Mouse (Mus musculus): ENCODE data around the gene Gpt2. TPM values are rescaled to one million over a fixed set of nuclear protein-coding genes. Genes with fewer than 3 reads are reported as not detected.

Gpt2 gene
- polyA plus RNA-seq, 1 experiment from 2014 or later, result 39.3 TPM

DNA sequence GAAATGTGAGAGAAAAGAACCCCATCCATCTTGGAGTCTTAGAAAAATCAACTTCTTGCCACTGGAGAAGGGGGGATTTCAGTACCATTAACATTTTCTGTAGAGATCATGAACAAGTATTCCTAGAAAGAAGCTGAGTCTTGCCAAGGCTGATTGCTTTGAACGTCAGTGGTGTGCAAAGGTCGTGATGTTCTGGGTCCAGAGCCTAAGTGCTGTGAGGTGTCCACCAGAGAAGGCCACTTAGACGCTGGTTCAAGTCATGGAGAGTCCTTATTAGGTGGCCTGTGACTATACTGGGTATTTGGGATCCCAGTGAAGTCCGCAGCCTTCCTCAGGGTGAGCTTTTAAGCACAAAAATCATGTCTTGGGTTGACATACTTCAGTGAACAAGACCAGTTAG is 26.3 kb upstream of the Gpt2 start:
- Histone ChIP-seq H3K4me2 (no peak overlapping the region), H3K36me3 (replicated peaks) (no peaks in the 10 kb centered on the region), H3K27ac (no peak overlapping the region), H3K9ac (no peak overlapping the region), H3K9me3 (no peaks in the 10 kb centered on the region), H3K4me3 (no peak overlapping the region), H3K27me3 (replicated peaks) (no peaks in the 10 kb centered on the region), H3K4me1 (no peaks in the 10 kb centered on the region)
- WGBS, result 83% methylated on average over 4 of the region's 4 CpGs
- no peak for ATAC-seq (replicated peaks)

DNA sequence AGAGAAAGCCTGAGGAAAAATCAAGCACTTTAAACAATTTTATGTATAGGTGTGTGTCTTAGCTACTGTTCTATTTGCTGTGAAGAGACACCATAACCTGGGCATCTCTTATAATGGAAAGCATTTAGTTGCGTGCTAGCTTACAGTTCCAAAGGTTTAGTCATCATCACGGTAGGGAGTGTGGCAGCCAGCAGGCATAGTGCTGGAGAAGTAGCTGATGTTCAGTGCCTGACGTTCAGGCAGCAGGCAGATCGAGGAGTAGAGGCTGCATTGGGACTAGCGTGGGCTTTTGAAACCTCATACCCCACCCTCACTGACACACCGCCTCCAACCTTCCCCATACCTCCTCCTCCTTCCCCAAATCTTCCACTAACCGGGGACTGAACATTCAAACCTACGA is 21.6 kb upstream of the Gpt2 start:
- WGBS, result 85% methylated on average over 8 of the region's 8 CpGs
- no peak overlapping the region for H3K4me3 ChIP-seq
- no peaks in the 10 kb centered on the region for H3K27me3 ChIP-seq (replicated peaks)
- no peaks in the 10 kb centered on the region for H3K9me3 ChIP-seq
- no peak overlapping the region for H3K27ac ChIP-seq
- H3K9ac ChIP-seq, result no peak overlapping the region
- ATAC-seq (replicated peaks), result no peak
- H3K4me2 ChIP-seq, result no peak overlapping the region
- H3K4me1 ChIP-seq, result no peaks in the 10 kb centered on the region
- H3K36me3 ChIP-seq (replicated peaks), result no peaks in the 10 kb centered on the region

DNA sequence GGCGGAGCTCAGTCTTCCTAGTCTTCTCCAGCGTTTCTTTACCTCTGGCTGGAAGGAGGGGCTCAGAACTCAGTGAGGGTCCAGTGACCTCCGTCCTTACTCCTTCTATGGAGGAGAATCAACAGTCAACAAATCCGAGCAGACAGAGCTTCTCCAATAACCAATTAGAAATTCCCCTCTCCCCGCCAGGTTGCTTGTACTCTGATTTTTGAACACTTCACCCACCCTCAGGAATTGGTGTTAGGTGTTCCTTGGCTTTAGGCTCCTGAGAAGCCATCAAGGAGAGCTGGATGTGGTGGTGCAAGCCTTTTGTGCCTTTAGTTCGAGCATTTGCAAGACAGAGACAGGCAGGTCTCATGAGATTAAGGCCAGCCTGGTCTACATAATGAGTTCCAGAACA is 19.6 kb upstream of the Gpt2 start:
- no peak overlapping the region for H3K4me2 ChIP-seq
- no peak overlapping the region for H3K27ac ChIP-seq
- no peaks in the 10 kb centered on the region for H3K27me3 ChIP-seq (replicated peaks)
- no peaks in the 10 kb centered on the region for H3K9me3 ChIP-seq
- no peak for ATAC-seq (replicated peaks)
- WGBS, result 72% methylated on average over 6 of the region's 6 CpGs
- no peak overlapping the region for H3K4me3 ChIP-seq
- no peaks in the 10 kb centered on the region for H3K4me1 ChIP-seq
- H3K36me3 ChIP-seq (replicated peaks), result no peaks in the 10 kb centered on the region
- H3K9ac ChIP-seq, result no peak overlapping the region

DNA sequence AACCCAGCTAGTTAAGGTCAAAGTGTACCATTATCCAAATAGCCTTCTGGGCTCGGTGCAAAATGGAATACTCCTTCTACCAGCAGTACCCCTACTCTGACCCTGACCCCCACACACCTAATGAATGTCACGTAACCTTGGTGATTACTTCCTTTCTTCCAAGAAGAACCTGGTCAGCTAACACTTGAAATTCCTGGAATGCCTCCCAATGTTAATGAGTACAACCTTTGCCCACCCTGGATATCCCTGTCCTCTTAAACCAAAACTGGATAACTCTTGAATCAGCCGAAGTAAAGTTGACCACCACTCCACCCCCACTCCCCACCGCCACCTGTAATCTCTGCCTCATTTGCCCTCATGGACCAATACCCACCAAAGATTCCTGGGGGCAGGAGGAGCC is 19.1 kb upstream of the Gpt2 start:
- Histone ChIP-seq H3K27me3 (replicated peaks) (no peaks in the 10 kb centered on the region), H3K4me3 (no peak overlapping the region), H3K4me2 (no peak overlapping the region), H3K9me3 (no peaks in the 10 kb centered on the region), H3K36me3 (replicated peaks) (no peaks in the 10 kb centered on the region), H3K9ac (no peak overlapping the region), H3K4me1 (no peaks in the 10 kb centered on the region), H3K27ac (no peak overlapping the region)
- no peak for ATAC-seq (replicated peaks)
- WGBS, result 89% methylated on average over 4 of the region's 4 CpGs

DNA sequence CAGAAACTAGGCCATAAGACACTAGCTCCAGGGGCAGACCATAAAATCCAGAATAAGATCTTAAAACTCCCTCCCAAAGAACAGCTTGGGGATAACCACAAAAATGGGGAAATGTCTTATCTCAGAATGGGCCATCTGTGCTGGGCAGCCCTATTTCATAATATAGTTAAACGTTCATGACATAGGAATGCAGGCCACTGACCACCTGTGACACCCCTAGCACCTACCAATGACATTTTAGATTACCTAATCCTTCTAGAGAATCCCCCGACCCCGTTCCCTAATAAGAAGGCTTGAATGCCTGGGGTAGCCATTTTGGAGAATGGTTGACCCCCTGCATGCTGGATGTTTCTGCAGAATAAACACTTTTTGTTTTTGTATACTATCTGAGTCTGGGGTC is 17.5 kb upstream of the Gpt2 start:
- ATAC-seq (replicated peaks), result no peak
- Histone ChIP-seq H3K36me3 (replicated peaks) (no peaks in the 10 kb centered on the region), H3K27me3 (replicated peaks) (no peaks in the 10 kb centered on the region), H3K4me3 (no peak overlapping the region), H3K4me1 (no peaks in the 10 kb centered on the region), H3K27ac (no peak overlapping the region), H3K4me2 (no peak overlapping the region), H3K9ac (no peak overlapping the region), H3K9me3 (no peaks in the 10 kb centered on the region)
- 89% methylated on average over 3 of the region's 3 CpGs for WGBS

DNA sequence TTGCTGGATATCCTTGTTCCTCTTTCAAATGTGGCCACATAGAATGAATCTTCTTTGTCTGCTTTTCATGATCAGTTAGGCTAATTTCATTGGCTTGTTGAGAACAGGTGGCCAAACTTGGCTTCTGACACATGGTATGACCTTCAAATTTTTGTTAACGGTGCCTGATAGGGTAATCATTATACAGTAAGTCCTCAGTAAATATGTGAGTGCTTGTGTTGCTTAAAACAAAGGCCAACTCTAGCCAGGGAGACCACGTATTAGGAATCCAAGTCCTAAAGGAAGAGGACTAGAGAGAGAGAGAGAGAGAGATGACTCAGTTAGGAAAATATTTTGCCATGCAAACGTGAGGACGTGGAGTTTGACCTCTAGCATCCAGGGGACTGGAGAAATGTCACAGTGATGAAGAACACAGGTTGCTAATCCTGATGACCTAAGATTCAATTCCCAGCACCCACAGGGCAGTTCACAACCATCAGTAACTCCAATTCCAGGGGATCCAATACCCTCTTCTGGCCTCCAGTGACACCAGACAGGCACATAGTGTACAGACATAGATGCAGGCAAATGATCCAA is 15.3 kb upstream of the Gpt2 start:
- no peak for ATAC-seq (replicated peaks)
- Histone ChIP-seq H3K9ac (no peak overlapping the region), H3K36me3 (replicated peaks) (no peaks in the 10 kb centered on the region), H3K4me1 (no peaks in the 10 kb centered on the region), H3K9me3 (no peaks in the 10 kb centered on the region), H3K27ac (no peak overlapping the region), H3K27me3 (replicated peaks) (no peaks in the 10 kb centered on the region), H3K4me2 (no peak overlapping the region), H3K4me3 (no peak overlapping the region)
- 74% methylated on average over 4 of the region's 4 CpGs for WGBS

DNA sequence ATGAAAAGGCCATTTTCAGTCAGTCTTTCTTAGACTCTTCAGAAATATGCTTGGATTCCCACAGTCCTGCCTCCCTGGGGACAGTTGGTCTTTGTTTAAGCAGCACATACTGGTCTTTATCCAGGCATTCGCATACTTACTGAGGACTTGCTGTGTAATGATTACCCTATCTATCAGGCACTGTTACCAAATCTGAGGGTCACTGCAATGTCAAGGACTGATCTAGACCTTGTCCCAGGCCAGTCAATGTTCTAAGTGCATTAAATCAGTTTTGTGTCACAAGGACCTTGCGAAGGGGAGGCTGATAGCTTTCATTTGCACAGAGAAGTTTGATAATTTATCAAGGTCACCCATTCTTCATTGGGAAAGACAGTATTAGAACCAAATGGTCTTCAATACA is 14.0 kb upstream of the Gpt2 start:
- H3K27ac ChIP-seq, result no peak overlapping the region
- no peaks in the 10 kb centered on the region for H3K9me3 ChIP-seq
- H3K4me1 ChIP-seq, result no peaks in the 10 kb centered on the region
- H3K9ac ChIP-seq, result no peak overlapping the region
- no peak overlapping the region for H3K4me2 ChIP-seq
- WGBS, result 91% methylated on average over 2 of the region's 2 CpGs
- ATAC-seq (replicated peaks), result no peak
- no peaks in the 10 kb centered on the region for H3K27me3 ChIP-seq (replicated peaks)
- no peaks in the 10 kb centered on the region for H3K36me3 ChIP-seq (replicated peaks)
- H3K4me3 ChIP-seq, result no peak overlapping the region

DNA sequence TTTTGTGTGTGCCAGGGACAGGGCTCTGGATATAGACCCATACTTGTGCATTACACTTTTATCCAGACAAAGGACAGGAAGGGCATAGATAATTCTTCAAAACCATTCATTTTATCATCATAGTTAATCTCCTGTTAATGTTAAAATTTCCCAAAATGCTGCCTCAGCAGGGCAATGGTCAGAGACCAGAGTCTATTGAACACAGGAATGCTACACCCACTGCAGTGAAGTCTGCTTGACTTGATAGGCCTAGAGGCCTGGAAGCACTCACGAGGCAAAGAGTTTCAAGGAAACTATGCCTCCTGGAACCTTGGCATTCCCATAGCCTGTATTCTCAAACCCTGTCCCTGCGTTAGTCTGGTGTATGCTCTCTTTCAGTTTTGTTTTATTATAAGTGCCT is 12.7 kb upstream of the Gpt2 start:
- 80% methylated on average over 2 of the region's 2 CpGs for WGBS
- Histone ChIP-seq H3K27ac (no peak overlapping the region), H3K4me2 (no peak overlapping the region), H3K27me3 (replicated peaks) (no peaks in the 10 kb centered on the region), H3K36me3 (replicated peaks) (no peaks in the 10 kb centered on the region), H3K4me3 (no peak overlapping the region), H3K9ac (no peak overlapping the region), H3K4me1 (no peaks in the 10 kb centered on the region), H3K9me3 (no peaks in the 10 kb centered on the region)
- no peak for ATAC-seq (replicated peaks)

DNA sequence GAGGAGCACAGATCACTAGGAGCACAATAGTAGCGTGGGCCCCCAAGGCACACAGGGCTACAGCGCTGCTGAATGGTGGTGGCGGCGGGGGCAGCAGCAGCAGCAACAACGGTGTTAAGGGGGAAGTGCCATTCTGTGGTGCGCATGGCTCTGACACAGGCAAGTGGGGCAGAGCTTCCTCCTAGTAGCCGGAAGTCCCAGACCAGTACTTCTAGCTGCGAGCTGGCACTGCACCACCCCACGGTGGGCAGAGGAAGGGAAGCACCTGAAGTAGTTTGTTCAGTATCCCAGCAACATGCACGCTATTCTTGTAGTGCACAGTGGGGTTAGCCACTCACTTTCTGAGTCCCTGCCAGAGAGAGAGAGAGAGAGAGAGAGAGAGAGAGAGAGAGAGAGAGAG is 10.5 kb upstream of the Gpt2 start:
- H3K4me2 ChIP-seq, result peak overlapping the region; percentile 29
- H3K9me3 ChIP-seq, result no peaks in the 10 kb centered on the region
- no peak overlapping the region for H3K4me3 ChIP-seq
- 34% methylated on average over 10 of the region's 10 CpGs for WGBS
- H3K36me3 ChIP-seq (replicated peaks), result no peaks in the 10 kb centered on the region
- ATAC-seq (replicated peaks), result no peak
- no peaks in the 10 kb centered on the region for H3K4me1 ChIP-seq
- H3K27ac ChIP-seq, result no peak overlapping the region
- H3K27me3 ChIP-seq (replicated peaks), result no peaks in the 10 kb centered on the region
- H3K9ac ChIP-seq, result no peak overlapping the region

DNA sequence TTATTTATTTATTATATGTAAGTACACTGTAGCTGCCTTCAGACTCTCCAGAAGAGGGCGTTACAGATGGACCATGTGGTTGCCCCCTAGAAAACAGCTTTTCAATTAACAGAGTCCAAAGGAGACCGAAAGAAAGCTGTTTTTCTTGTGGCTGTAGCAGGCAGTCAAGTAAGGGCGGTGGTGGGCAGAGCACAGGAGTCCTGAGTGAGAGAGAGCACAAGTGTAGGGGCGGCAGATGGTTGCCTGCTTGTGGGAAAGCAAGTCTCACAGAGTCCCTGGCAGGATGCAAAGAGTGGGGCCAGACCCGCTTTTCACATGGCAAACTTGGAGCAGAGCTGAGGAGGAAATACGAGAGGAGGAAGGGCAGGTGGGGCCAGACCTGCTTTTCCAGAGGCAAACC is 9.9 kb upstream of the Gpt2 start:
- Histone ChIP-seq H3K36me3 (replicated peaks) (no peaks in the 10 kb centered on the region), H3K4me3 (no peak overlapping the region), H3K9ac (no peak overlapping the region), H3K27ac (no peak overlapping the region), H3K4me1 (no peaks in the 10 kb centered on the region), H3K4me2 (no peak overlapping the region), H3K27me3 (replicated peaks) (no peaks in the 10 kb centered on the region), H3K9me3 (no peaks in the 10 kb centered on the region)
- ATAC-seq (replicated peaks), result no peak
- 70% methylated on average over 6 of the region's 6 CpGs for WGBS

DNA sequence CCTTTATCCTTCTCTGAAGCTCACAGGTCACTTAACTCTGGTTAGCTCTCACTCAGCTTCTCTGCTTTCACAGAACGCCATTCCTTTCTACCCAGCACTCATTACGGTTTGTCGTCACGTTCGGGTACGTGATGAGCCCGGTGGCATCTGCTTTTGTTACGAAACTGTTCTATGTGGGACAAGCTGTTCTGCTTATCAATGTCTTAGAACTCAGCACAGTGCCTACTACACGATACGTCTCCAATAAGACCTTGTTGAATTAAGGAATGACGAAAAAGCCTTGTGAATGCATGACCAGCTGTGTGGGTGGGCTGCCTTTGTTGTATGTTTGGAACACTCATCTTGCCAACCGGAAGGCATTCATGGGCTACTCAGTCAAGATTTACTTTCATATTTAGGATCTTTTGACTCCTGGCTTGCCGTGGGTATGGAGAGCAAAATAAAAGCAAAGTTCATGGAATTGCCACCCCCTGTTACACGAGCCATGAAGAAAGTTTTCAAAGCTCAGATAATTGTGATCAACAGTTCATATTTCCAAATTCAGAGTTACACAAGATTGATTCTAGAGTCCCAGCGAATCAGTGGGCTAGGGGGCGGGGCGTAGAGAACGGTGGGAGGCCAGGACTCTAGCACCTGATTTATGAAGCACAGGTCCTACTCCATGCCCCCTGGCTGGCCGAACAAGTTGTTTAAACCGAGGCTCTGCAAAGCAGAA is 4.3 kb upstream of the Gpt2 start:
- H3K27ac ChIP-seq, result no peak overlapping the region
- no peaks in the 10 kb centered on the region for H3K36me3 ChIP-seq (replicated peaks)
- WGBS, result 70% methylated on average over 20 of the region's 20 CpGs
- no peak for ATAC-seq (replicated peaks)
- H3K4me1 ChIP-seq, result peaks cover 4% of the 10 kb centered on the region
- no peak overlapping the region for H3K4me2 ChIP-seq
- H3K27me3 ChIP-seq (replicated peaks), result no peaks in the 10 kb centered on the region
- H3K4me3 ChIP-seq, result no peak overlapping the region
- H3K9me3 ChIP-seq, result no peaks in the 10 kb centered on the region
- H3K9ac ChIP-seq, result no peak overlapping the region

DNA sequence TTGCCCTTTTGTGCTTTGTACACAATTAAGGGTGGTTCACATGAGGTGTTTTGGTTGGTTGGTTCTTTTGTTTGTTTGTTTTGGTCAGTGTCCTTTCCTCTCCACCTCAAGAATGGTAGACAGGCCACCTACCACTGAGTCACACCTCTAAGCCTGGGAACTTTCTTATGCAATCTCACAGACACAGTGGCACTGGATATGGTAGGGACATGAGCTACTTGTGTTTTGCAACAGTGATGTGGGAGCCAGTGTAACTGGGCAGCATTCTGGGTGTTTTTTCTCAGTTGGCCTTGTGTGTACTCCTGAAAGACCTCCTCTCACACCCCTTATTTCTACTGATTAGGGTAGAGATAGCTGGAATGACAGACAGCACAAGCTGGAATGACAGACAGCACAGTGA is 3.7 kb upstream of the Gpt2 start:
- Histone ChIP-seq H3K9ac (no peak overlapping the region), H3K27me3 (replicated peaks) (no peaks in the 10 kb centered on the region), H3K4me1 (peaks cover 9% of the 10 kb centered on the region), H3K9me3 (no peaks in the 10 kb centered on the region), H3K4me3 (no peak overlapping the region), H3K36me3 (replicated peaks) (no peaks in the 10 kb centered on the region), H3K4me2 (no peak overlapping the region), H3K27ac (no peak overlapping the region)
- no peak for ATAC-seq (replicated peaks)

DNA sequence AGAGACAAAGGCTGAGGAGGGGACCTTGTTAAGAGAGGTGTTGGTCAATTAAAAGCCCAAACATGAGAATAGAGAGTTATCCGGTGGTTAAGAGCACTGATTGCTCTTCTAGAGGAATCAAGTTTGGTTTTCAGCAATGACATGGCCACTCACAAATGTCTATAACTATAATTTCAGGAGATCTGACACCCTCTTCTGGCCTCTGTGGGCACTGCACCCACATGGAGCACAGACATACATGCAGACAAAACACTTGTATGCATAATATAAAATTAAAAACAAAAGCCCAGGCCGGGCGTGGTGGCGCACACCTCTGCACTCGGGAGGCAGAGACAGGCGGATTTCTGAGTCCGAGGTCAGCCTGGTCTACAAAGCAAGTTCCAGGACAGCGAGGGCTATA is 2.8 kb upstream of the Gpt2 start:
- 97% methylated on average over 8 of the region's 8 CpGs for WGBS
- H3K4me1 ChIP-seq, result peaks cover 13% of the 10 kb centered on the region
- no peak overlapping the region for H3K27ac ChIP-seq
- no peaks in the 10 kb centered on the region for H3K27me3 ChIP-seq (replicated peaks)
- no peak overlapping the region for H3K4me2 ChIP-seq
- no peaks in the 10 kb centered on the region for H3K36me3 ChIP-seq (replicated peaks)
- H3K9ac ChIP-seq, result no peak overlapping the region
- H3K9me3 ChIP-seq, result no peaks in the 10 kb centered on the region
- no peak for ATAC-seq (replicated peaks)
- no peak overlapping the region for H3K4me3 ChIP-seq

Measured in midbrain, embryonic 15.5 days (tissue).